Mouse (Mus musculus) frontal cortex, postnatal 36 days (tissue): Measurements from ENCODE around the gene Polr2j.

Experiments used
- DNase-seq, 2 experiments: peaks; one replicate each; pipeline ENCODE4 v3.0.0; 2022; ENCODE audit warnings: low spot score in 2 of 2

Polr2j gene

GRCm38 (mm10) chr5:136167296-136167695 is 50.9 kb downstream of the Polr2j start:
- DNase-seq = no peak

GRCm38 (mm10) chr5:136168071-136168470 is 51.6 kb downstream of the Polr2j start:
- no peak for DNase-seq

- DNase-seq = peak; percentile 53 to 57
These were observed 53.4 kb downstream of the Polr2j start for GRCm38 (mm10) chr5:136169626-136170511.

- peak; percentile 85 to 88 for DNase-seq
These were observed 54.3 kb downstream of the Polr2j start, which contains the start of gene Orai2 for GRCm38 (mm10) chr5:136170512-136171362. Gene Orai2, minus strand, starts transcription at chr5:136170713.

- DNase-seq = peak in 1 of 2 experiments; percentile 16
These were observed 55.2 kb downstream of the Polr2j start for GRCm38 (mm10) chr5:136171363-136172341.
